Mouse (Mus musculus): ENCODE results near the gene Sel1l2. TPM values are rescaled to one million over a fixed set of nuclear protein-coding genes. Genes with fewer than 3 reads are reported as not detected.

The Sel1l2 gene
- not detected for total RNA-seq (2021)
- long read RNA-seq, experiment 1: 0 reads
- long read RNA-seq, experiment 2: 0 reads

DNA sequence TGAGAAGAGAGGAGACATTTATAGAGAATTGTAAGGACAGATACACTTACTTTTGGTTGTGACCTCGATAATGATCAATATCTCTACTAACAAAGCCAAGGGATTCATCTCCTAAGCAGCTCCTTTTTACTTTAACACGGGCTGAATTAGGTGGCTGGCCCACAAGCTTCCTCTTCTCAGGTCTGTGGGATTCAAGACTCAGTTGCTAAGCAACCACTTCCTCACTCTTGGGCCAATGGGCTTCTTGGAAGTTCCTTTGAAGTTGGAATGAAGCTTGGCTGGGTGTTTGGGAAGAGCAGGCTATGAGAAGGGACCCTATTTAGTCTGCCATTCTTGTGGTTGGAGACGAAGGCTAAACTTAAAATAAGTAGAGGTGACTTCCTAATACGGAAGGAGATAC is at the start of gene Sel1l2:
TSS of gene Sel1l2 (minus strand) at position 182 of the 400 bp plus-strand sequence.
- intact Hi-C loops (cut with DNase I): no loop called here
- no peak for DNase-seq (ENCODE audit: low spot score in 2 of 2)

DNA sequence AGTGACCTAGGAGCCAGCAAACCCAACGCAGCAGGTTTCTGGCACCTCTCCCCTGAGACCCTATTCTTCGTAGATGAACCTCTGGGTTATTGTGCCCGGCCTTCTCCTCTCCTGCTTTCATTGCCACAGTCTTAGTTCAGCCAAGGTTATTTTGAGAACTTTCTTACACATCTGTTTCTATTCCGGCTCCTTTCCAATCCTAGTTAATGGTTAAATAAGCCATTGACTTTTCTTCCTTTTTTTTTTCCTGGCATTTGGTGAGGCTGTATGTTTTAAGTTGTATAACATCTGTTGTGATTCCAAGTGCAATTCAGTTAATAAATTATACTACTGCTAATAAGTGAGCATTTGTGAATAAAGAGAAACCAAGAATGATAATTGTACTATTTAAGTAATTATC is 49.6 kb upstream of the Sel1l2 start:
- no peak for DNase-seq (ENCODE audit: low spot score in 2 of 2)
- intact Hi-C loops (cut with DNase I): no loop called here

DNA sequence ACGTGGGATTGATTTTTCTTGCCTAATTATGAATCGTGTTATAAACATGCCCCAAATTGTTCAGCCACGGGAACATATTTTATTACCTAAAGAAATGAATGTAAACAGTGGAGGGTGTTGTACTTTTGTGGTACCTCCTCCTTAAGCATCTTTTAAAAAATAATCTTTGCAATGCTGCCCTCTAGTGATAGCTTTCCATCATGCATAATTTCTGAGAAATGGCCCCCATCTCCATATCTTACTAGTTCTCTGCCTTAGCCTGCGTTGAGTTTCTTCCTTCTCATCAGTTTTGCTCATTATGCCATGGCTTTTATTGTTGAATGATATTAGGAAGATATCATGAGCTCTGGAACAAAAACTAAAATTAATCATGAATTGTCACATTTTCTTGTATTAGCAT is 37.8 kb upstream of the Sel1l2 start:
- peak; percentile 58 to 66 for DNase-seq (ENCODE audit: low spot score in 2 of 2)
- intact Hi-C loops (cut with DNase I): loop anchor here (5.0 kb wide), 1 partner anchor 225 kb away; no protein-coding TSS in a partner anchor

DNA sequence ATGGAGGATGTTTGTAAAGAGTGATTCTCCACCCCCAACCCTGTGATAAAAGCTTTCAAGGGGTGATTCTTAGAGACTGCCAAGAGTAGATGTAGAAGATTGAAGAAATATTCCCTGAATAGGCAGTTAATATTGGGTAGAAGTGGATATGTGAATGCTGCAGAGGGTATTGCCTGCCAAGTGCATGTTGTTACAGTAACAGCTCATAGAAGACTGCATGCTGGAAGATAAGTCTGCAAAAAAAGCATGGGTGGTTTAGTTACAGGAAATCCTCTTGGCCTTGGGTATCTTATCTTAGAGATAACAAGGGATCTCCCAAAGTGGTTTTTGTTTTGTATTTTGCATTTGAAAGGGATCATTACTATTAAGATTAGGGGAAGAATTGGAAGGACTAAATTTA is 36.3 kb upstream of the Sel1l2 start:
- intact Hi-C loops (cut with DNase I): loop anchor here (5.0 kb wide), 1 partner anchor 224 kb away; no protein-coding TSS in a partner anchor
- no peak for DNase-seq (ENCODE audit: low spot score in 2 of 2)

DNA sequence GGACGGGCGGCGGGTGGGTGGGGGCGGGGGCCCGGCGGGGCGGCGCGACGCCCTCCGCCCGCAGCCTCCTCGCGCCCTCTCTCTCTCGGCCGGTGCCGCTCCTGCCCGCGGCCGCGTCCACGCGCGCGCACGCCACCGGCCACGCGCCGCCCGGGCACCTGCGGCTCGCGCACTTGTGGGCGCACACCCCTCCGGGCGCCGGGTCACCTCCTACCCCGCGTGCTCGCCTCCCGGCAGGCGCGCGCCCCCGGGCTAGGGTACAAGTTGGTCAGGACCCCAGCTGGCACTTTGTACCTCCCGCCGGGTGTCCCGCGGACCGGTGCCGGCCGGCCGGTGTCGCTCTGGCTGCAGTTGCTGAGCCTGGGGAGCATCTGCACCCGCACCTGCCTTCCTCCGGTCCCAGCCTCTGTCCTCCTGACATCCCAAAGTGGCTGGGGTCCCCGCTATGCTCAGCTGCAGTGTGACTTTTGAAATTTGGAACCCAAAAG is 6.3 kb upstream of the Sel1l2 start:
- intact Hi-C loops (cut with DNase I): no loop called here
- DNase-seq (ENCODE audit: low spot score in 2 of 2): peak; percentile 3 to 12

DNA sequence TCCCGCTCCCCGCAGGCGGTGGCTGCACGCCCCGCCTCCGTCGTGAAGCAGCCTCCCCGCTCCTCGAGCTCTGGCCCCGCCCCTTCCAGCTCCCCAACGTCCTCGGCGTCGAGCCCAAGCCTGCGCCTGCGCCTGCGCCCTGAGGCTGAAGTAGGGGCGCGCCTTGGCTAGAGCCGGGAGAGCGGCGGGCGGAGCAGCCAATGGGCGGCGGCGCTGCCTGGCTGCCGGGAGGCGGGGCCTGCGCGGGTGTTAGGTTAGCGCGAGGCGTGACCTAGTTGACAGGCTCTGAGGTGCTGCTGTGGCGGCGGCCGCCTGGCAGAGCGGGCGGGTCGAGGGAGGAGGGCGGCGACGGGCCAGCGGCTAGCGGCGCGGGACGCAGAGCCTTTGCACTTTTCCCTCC is 5.7 kb upstream of the Sel1l2 start, which contains the start of gene Macrod2:
TSS of gene Macrod2 (plus strand) at position 131 of the 400 bp plus-strand sequence.
- peak; percentile 97 to 98 for DNase-seq (ENCODE audit: low spot score in 2 of 2)
- intact Hi-C loops (cut with DNase I): no loop called here

DNA sequence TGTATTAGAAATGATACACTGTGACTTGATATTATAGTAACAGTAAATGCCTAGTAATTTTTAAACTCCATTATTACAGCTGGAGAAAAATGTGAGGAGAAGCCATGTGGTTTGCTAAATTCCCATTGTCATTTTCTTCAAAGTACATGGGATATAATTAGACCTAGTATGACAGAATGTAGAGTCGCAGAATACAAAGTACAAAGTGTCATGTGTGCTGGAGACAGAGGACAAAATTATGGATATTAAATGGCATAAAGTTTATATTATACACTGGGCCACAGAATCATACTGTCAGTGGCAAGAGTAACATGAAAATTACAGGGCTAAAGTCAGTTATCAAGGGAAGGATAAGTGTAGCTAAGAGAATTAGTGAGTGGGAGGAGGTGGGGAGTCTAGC is 24.7 kb downstream of the Sel1l2 start:
- no peak for DNase-seq (ENCODE audit: low spot score in 2 of 2)
- intact Hi-C loops (cut with DNase I): no loop called here

DNA sequence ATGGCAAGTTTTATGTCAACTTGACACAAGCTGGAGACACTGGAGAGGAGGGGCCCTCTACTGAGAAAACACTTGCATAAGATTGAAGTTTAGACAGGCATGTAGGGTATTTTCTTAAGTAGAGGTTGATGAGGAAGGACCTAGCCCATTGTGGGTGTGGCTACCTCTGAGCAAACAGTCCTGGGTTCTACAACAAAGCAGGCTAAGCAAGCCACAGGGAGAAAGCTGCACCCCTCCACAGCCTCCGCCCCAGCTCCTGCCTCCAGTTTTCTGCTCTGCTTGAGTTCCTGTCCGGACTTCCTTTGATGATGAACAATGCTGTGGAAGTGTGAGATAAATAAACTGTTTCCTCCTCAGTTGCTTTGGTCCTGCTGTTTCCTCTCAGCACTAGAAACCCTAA is 29.6 kb downstream of the Sel1l2 start:
- DNase-seq (ENCODE audit: low spot score in 2 of 2): no peak
- intact Hi-C loops (cut with DNase I): no loop called here

DNA sequence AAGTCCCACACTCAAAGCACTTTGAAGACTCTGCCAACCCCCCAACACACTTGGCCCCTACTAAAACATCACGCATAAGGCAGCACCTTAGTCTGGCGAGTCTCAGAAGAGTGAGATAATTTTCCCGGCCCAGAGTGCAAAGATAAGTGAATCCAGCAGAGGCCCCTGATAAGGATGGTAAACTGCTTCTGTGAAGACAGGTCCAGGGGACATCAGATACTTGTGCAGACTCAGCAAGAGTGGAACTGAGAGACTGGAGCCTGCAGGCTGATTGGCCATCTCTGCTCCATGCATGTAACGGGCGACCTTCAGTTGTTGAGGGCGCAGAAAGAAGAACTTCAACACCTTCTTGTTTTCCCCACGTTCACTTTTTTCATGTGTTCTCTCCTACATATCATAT is 47.1 kb downstream of the Sel1l2 start:
- no peak for DNase-seq (ENCODE audit: low spot score in 2 of 2)
- intact Hi-C loops (cut with DNase I): no loop called here

DNA sequence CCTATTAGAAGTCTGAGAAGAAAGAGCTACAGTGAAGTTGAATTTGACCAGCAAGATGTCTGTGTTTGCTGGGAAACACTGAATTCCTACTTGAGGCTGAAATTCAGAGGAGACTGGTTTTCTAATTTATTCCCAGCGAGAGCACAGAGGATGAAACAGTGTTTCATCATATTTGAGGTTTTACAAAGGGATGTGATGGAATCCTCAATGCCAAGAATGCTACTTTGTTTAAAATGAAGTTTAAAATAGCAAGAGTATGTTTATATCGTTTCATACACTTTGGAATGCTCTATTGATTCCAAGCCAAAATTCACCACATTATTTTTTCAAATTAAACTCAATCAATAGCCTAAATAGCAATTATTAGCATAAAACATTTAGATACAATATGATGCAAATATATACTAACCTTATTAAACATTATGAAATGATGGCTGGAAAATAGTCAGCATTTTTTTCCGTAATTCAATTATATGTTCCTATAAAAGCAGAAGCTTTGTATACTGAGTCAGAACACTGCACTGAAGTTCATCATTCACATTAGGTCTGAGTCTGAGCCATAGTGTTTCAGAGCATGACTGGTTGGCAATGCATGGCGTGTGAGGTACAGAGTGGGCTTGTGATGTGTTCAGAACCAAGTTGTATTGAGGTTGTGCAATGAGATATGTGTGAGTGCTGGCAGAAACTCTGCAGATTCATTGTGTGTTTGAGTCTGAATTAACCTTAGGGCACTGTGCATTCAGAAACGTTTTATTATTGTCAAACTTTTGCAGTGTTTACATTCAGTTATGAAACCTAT is 58.8 kb downstream of the Sel1l2 start:
- no peak for DNase-seq (ENCODE audit: low spot score in 2 of 2)
- intact Hi-C loops (cut with DNase I): no loop called here

DNA sequence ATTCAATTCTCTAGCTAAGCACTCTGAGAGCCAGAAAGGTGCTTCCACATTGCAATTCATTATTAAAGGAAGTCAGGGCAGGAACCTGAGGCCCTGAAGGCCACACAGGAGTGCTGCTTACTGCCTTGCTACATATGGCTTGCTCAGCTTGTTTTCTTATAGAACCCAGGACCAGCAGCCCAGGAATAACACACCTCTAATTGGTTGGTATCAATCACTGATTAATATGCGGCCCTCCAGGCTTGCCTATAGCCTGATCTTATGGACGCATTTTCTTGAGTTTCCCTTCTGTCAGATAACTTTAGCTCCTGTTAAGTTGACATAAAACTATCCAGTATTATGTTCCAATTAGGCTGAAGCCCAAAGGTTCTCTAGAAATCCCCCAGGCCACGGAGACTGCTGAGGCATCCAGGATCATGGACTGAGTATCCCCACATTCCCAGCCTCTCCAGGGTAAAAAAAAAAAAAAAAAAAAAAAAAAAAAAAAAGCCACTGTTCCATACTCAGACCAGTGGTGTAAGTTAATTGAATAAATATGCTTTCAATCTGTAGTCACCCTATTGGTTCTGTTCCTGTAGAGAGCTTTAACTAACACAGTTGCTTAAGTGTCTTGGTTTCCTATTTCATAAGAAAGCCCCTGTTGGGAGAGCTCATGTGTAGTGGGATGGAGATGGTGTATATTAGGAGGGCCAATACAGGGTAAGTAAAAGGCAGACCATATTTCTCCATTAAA is 86.4 kb downstream of the Sel1l2 start:
- intact Hi-C loops (cut with DNase I): no loop called here
- DNase-seq (ENCODE audit: low spot score in 2 of 2): no peak

DNA sequence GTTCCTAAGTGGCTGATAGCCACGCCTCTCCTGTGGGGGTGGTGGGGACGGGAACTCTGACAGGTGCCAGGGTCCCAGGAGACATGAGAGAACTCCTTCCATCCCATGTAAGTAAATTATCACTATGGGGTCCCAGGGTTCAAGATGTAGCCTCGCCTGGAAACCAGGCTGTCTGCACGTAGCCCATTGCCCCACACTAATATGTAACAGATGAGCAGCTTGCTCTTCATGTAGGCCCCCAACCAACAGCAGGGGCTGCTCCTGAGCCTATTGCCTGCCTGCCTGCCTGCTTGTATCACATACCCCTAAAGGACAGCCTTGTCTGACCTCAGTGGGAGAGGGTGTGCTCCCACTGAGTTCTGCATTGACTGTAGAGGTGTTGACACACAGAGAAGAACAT is 92.4 kb downstream of the Sel1l2 start:
- DNase-seq (ENCODE audit: low spot score in 2 of 2): no peak
- intact Hi-C loops (cut with DNase I): no loop called here

DNA sequence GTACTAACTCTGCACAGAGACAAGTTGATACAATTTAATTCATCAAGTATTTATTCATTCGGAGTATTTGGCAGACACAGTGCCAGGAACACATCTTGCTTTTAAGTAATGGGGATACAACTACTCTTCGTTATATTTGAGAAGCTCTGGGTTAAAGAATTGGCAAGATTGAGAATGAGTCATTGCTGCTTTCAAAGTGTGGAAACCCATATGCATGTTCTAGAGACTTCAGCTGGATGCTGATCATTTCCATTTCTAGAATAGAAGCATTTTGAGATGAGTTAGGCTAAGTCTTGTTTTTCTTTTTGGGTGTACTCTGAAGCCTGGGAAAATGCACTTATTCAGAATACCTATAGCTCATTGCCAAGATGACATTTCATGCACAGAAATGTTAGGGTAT is 95.7 kb downstream of the Sel1l2 start:
- DNase-seq (ENCODE audit: low spot score in 2 of 2): peak in 1 of 2 experiments; percentile 55
- intact Hi-C loops (cut with DNase I): no loop called here

DNA sequence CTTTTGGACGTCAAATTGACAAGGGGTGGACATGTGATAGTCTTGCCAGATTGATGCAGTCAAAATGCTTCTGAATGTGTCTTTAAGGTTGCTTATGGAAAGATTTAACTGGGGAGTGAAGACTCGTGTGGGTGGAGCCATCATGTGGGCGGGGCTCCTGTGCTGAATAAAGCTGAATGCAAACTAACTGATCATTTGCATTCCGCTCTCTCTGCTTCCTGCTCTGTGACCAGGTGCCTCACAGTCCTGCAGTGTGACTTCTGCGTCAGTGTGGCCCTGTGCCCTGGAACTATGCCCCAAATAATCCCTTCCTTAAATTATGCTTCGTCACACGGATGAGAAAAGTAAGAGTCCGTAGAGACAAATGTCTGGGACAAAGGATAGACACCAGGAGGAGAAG is 108.7 kb downstream of the Sel1l2 start:
- intact Hi-C loops (cut with DNase I): no loop called here
- no peak for DNase-seq (ENCODE audit: low spot score in 2 of 2)

DNA sequence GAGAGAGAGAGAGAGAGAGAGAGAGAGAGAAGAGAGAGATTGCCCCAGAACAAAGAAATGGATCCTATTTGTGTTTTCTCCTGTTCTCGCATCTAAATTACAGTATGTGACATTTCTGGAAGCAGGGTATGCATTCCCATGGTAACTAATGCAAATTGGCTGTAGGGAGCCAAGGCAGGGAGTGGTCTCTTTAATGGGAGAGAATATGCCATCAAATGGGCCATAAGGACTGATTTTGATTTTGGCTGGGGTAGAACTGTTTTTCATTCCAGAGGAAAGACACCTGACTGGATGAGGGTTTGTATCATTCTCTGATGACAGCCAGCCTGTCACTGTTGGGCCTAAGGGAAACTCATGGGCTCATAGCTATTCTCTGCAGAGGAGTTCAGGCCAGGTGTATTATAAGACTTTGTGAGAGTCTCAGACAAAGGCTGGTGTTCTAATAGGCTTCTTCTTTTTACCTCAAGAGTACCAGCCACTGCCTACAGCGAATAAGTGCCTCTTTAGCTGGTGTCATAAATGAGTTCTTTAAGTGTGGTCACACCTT is 133.8 kb downstream of the Sel1l2 start:
- intact Hi-C loops (cut with DNase I): no loop called here

DNA sequence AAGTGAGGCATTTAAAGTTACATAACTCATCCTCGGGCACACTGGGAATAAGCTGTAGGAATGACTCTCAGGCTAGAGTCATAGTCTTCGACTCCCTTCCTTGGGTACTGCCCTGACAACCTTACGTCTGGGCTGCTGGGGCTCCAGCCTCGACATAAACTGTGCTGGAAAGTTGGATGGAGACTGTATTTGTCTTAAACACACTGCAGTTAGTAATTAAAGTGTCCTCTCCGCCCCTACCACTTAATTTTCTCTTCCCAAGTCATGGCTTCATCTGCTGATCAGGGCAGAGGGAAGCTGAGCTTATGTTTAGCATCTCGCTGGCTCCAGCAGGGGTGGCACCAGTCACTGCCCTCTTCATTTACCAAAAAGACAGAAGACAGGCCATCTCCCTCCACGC is 135.2 kb downstream of the Sel1l2 start:
- no peak for DNase-seq (ENCODE audit: low spot score in 2 of 2)
- intact Hi-C loops (cut with DNase I): no loop called here

More for the DNA sequence above, 133.8 kb downstream of the Sel1l2 start:
- no peak for DNase-seq (ENCODE audit: low spot score in 2 of 2)

DNA sequence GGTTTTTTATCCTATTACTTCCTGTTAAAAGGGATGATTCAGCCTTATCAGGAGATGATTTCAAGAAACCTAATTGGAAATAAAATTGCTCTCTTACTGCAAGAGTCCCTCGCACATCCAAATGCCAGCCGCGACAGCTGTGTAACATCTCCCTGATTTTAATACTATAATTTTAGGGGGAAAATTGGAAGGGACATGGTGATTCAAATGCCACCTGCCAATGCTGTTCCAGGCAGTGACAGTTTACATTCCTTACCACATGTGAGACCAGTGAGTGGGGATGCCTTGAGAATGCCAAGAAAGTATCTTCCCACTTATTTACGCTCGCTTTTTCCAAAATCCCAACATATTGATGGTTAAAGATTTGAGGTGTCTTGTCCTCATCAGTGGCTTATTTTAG is 146.4 kb downstream of the Sel1l2 start:
- DNase-seq (ENCODE audit: low spot score in 2 of 2): no peak
- intact Hi-C loops (cut with DNase I): no loop called here

DNA sequence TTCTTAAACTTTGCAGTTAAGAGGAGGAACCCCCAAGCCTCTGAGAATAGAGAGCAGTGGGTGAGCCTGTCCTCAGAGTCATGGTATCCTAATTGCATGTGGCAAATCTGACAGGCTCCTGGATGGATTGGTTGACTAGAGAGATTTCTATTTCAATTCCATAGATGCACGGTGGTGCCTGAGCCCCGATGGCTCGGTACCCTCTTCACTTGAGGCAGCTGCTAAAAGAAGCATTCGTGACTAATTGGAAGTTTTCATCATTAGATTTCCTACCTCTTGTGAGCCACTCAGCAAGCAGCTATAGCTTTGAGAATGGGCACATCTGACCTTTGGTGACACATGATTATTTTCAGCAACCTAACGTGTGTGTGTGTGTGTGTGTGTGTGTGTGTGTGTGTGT is 147.1 kb downstream of the Sel1l2 start:
- DNase-seq (ENCODE audit: low spot score in 2 of 2): no peak

DNA sequence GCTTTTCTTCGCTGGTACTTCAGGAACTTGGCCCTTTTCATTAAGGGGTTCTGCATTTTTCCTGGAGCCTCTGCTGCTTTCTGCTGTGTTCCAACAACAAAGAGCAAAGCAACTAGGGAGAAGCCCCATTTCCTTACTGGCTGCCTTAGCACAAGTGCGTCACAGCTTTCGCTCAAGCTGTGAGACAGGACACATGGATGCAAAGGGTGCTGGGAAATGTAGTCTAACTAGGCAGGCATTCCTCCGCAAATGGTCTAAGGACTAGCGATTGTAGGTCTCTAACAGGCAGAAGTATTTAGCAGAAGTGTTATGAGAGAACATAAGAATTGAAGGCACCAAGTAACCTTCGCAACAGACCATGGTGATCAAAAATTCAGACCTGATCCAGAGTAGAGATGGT is 152.3 kb downstream of the Sel1l2 start:
- DNase-seq (ENCODE audit: low spot score in 2 of 2): peak in 1 of 2 experiments; percentile 16

More for the DNA sequence above, 147.1 kb downstream of the Sel1l2 start:
- intact Hi-C loops (cut with DNase I): no loop called here

DNA sequence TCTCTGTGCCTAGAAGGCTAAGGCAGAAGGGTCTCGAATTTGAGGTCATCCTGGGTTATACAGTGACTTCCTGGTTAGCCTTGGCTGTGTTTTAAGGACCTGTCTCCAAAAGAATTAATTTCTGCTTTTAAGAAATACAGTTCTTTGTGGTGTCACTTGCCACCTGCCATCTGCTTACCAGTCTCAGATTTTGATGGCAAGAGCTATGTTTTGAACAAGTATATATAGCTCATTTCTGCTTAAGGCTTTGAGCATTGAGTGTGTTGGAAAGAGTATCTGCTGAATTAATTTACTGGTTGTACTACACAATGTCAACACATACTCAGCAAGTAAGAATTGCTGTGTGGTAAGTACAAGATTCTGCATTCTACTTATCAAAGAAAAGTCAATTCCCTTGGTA is 159.2 kb downstream of the Sel1l2 start:
- peak in 1 of 2 experiments; percentile 36 for DNase-seq (ENCODE audit: low spot score in 2 of 2)
- intact Hi-C loops (cut with DNase I): no loop called here

More for the DNA sequence above, 152.3 kb downstream of the Sel1l2 start:
- intact Hi-C loops (cut with DNase I): no loop called here

Data from left cerebral cortex, postnatal 14 days (tissue).